Mouse (Mus musculus): ENCODE data around the gene Stk10. TPM values are rescaled to one million over a fixed set of nuclear protein-coding genes. Genes with fewer than 3 reads are reported as not detected.

Gene Stk10
- polyA plus RNA-seq, 1 experiment: 9.4 TPM

DNA sequence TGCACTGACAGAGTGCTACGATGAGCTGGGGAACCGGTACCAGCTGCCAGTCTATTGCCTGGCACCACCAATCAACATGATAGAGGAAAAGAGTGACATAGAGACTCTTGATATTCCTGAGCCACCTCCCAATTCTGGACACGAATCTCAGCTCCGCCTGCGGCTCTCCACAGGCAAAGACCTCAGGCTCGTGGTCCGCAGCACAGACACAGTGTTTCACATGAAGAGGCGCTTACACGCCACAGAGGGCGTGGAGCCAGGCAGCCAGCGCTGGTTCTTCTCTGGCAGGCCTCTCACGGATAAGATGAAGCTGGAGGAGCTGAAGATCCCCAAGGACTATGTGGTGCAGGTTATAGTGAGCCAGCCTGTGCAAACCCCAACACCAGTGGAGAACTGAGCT is 17.0 kb upstream of the Stk10 start:
- Histone ChIP-seq H3K27me3 (replicated peaks; ENCODE audit: control insufficient read depth, insufficient read depth, low read length) (no peaks in the 10 kb centered on the region), H3K27ac (ENCODE audit: insufficient read depth, low read depth, low read length) (no peak overlapping the region), H3K4me1 (ENCODE audit: control insufficient read depth, insufficient read depth, low read length) (no peaks in the 10 kb centered on the region), H3K4me3 (ENCODE audit: insufficient read depth, low read depth, low read length) (no peak overlapping the region), H3K36me3 (ENCODE audit: control insufficient read depth, insufficient read depth, low read length) (no peaks in the 10 kb centered on the region)
- WGBS: 90% methylated on average over 12 of the region's 12 CpGs
- TF ChIP-seq CTCF (conservative IDR thresholded peaks at IDR 0.05; ENCODE audit: insufficient read depth, insufficient read length, low read depth, low read length): no peak
- TF ChIP-seq POLR2A (IDR thresholded peaks at IDR 0.05; ENCODE audit: low read depth, low read length): no peak
- DNase-seq: no peak

- Histone ChIP-seq H3K4me1 (ENCODE audit: control insufficient read depth, insufficient read depth, low read length) (no peaks in the 10 kb centered on the region), H3K4me3 (ENCODE audit: insufficient read depth, low read depth, low read length) (no peak overlapping the region), H3K27me3 (replicated peaks; ENCODE audit: control insufficient read depth, insufficient read depth, low read length) (no peaks in the 10 kb centered on the region), H3K36me3 (ENCODE audit: control insufficient read depth, insufficient read depth, low read length) (no peaks in the 10 kb centered on the region), H3K27ac (ENCODE audit: insufficient read depth, low read depth, low read length) (no peak overlapping the region)
- TF ChIP-seq POLR2A (IDR thresholded peaks at IDR 0.05; ENCODE audit: low read depth, low read length): no peak
- no peak for TF ChIP-seq CTCF (conservative IDR thresholded peaks at IDR 0.05; ENCODE audit: insufficient read depth, insufficient read length, low read depth, low read length)
- 80% methylated on average over 8 of the region's 8 CpGs for WGBS
- no peak for DNase-seq
Measured at GRCm38 (mm10) chr11:32516916-32517712, 16.0 kb upstream of the Stk10 start.

DNA sequence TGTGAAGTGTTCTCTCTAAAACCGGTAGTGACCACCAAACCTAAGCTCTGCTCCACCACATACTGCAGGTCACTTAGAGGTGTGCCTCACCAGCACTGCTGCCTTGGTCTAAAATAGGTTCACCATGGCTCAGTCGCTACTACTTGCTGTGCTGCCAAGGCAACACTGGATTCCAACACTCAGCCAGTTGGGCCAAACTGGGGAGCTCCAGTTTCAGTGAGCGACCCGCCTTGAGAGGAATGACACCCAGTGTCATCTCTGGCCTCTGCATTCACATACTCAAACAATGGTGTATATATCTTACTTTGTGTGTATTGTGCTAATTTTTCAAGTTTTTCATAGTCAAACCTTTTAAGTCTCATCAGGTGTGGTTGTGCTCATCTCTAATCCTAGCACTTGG is 14.3 kb upstream of the Stk10 start:
- Histone ChIP-seq H3K36me3 (ENCODE audit: control insufficient read depth, insufficient read depth, low read length) (no peaks in the 10 kb centered on the region), H3K4me1 (ENCODE audit: control insufficient read depth, insufficient read depth, low read length) (no peaks in the 10 kb centered on the region), H3K27ac (ENCODE audit: insufficient read depth, low read depth, low read length) (no peak overlapping the region), H3K4me3 (ENCODE audit: insufficient read depth, low read depth, low read length) (no peak overlapping the region), H3K27me3 (replicated peaks; ENCODE audit: control insufficient read depth, insufficient read depth, low read length) (no peaks in the 10 kb centered on the region)
- no peak for DNase-seq
- WGBS: 91% methylated on average over 4 of the region's 4 CpGs
- no peak for TF ChIP-seq POLR2A (IDR thresholded peaks at IDR 0.05; ENCODE audit: low read depth, low read length)
- no peak for TF ChIP-seq CTCF (conservative IDR thresholded peaks at IDR 0.05; ENCODE audit: insufficient read depth, insufficient read length, low read depth, low read length)

- H3K27me3 ChIP-seq (replicated peaks; ENCODE audit: control insufficient read depth, insufficient read depth, low read length): no peaks in the 10 kb centered on the region
- no peaks in the 10 kb centered on the region for H3K4me1 ChIP-seq (ENCODE audit: control insufficient read depth, insufficient read depth, low read length)
- H3K36me3 ChIP-seq (ENCODE audit: control insufficient read depth, insufficient read depth, low read length): no peaks in the 10 kb centered on the region
- WGBS: 93% methylated on average over 1 of the region's 1 CpGs
- H3K27ac ChIP-seq (ENCODE audit: insufficient read depth, low read depth, low read length): no peak overlapping the region
- no peak for DNase-seq
- TF ChIP-seq POLR2A (IDR thresholded peaks at IDR 0.05; ENCODE audit: low read depth, low read length): no peak
- no peak for TF ChIP-seq CTCF (conservative IDR thresholded peaks at IDR 0.05; ENCODE audit: insufficient read depth, insufficient read length, low read depth, low read length)
- H3K4me3 ChIP-seq (ENCODE audit: insufficient read depth, low read depth, low read length): no peak overlapping the region
Measured at GRCm38 (mm10) chr11:32519354-32519753, 13.8 kb upstream of the Stk10 start.

DNA sequence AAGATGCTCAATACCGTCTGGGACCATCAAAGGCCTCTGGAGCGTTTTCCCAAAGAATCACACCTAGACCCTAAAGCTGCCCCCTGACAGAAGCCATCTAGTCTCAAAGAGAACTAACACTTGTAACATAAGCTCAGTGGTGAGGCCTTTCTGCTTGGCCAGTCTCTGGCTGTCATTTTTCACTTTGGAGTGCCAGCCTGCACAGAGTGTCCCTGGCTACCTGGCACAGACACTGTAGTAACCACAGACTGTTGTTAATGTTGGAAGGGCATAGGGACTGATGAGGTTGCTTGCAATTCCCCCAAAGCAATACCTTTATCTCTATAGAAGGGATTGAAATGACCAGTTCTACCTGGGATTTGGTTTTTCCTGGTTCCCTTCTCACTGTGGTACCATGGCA is 11.9 kb upstream of the Stk10 start:
- TF ChIP-seq POLR2A (IDR thresholded peaks at IDR 0.05; ENCODE audit: low read depth, low read length) (no peak), CTCF (conservative IDR thresholded peaks at IDR 0.05; ENCODE audit: insufficient read depth, insufficient read length, low read depth, low read length) (no peak)
- H3K4me3 ChIP-seq (ENCODE audit: insufficient read depth, low read depth, low read length): no peak overlapping the region
- no peaks in the 10 kb centered on the region for H3K27me3 ChIP-seq (replicated peaks; ENCODE audit: control insufficient read depth, insufficient read depth, low read length)
- no peaks in the 10 kb centered on the region for H3K4me1 ChIP-seq (ENCODE audit: control insufficient read depth, insufficient read depth, low read length)
- 88% methylated on average over 2 of the region's 2 CpGs for WGBS
- H3K36me3 ChIP-seq (ENCODE audit: control insufficient read depth, insufficient read depth, low read length): no peaks in the 10 kb centered on the region
- no peak overlapping the region for H3K27ac ChIP-seq (ENCODE audit: insufficient read depth, low read depth, low read length)
- no peak for DNase-seq

GRCm38 (mm10) chr11:32524122-32524920 is 8.8 kb upstream of the Stk10 start:
- Histone ChIP-seq H3K27ac (ENCODE audit: insufficient read depth, low read depth, low read length) (no peak overlapping the region), H3K36me3 (ENCODE audit: control insufficient read depth, insufficient read depth, low read length) (no peaks in the 10 kb centered on the region), H3K27me3 (replicated peaks; ENCODE audit: control insufficient read depth, insufficient read depth, low read length) (no peaks in the 10 kb centered on the region), H3K4me3 (ENCODE audit: insufficient read depth, low read depth, low read length) (no peak overlapping the region), H3K4me1 (ENCODE audit: control insufficient read depth, insufficient read depth, low read length) (no peaks in the 10 kb centered on the region)
- TF ChIP-seq POLR2A (IDR thresholded peaks at IDR 0.05; ENCODE audit: low read depth, low read length): no peak
- TF ChIP-seq CTCF (conservative IDR thresholded peaks at IDR 0.05; ENCODE audit: insufficient read depth, insufficient read length, low read depth, low read length): no peak
- DNase-seq: no peak
- 68% methylated on average over 11 of the region's 11 CpGs for WGBS

- no peaks in the 10 kb centered on the region for H3K4me1 ChIP-seq (ENCODE audit: control insufficient read depth, insufficient read depth, low read length)
- no peak overlapping the region for H3K27ac ChIP-seq (ENCODE audit: insufficient read depth, low read depth, low read length)
- DNase-seq: no peak
- no peaks in the 10 kb centered on the region for H3K36me3 ChIP-seq (ENCODE audit: control insufficient read depth, insufficient read depth, low read length)
- no peak overlapping the region for H3K4me3 ChIP-seq (ENCODE audit: insufficient read depth, low read depth, low read length)
- WGBS: 93% methylated on average over 4 of the region's 4 CpGs
- TF ChIP-seq POLR2A (IDR thresholded peaks at IDR 0.05; ENCODE audit: low read depth, low read length): no peak
- TF ChIP-seq CTCF (conservative IDR thresholded peaks at IDR 0.05; ENCODE audit: insufficient read depth, insufficient read length, low read depth, low read length): no peak
- H3K27me3 ChIP-seq (replicated peaks; ENCODE audit: control insufficient read depth, insufficient read depth, low read length): no peaks in the 10 kb centered on the region
Measured at GRCm38 (mm10) chr11:32527006-32527405, 6.1 kb upstream of the Stk10 start.
